Mouse (Mus musculus) embryonic facial prominence, embryonic 13.5 days (tissue): ENCODE measurements around the gene Ccdc138. TPM values are rescaled to one million over a fixed set of nuclear protein-coding genes. Genes with fewer than 3 reads are reported as not detected.

ENCODE experiments used
- ATAC-seq: fragments of 200-750 bp; cut with Nextera tagmentation; 2 replicates; pipeline ENCODE4 v1.8.0; 2017; ENCODE audit warnings: low read depth; ENCODE audit not compliant: insufficient number of reproducible peaks, insufficient read depth, low FRiP score, low TSS enrichment
- H3K27ac ChIP-seq: fragments of 300-500 bp; sonication (generic); 2 replicates; pipeline ENCODE4 v1.5.1; 2015; ENCODE audit warnings: moderate library complexity, mild to moderate bottlenecking, inconsistent platforms
- H3K27me3 ChIP-seq: fragments of 300-500 bp; sonication (generic); 2 replicates; pipeline ENCODE4 v1.6.1; 2015; ENCODE audit warnings: mild to moderate bottlenecking, inconsistent platforms
- H3K36me3 ChIP-seq: fragments of 300-500 bp; sonication (generic); 2 replicates; pipeline ENCODE4 v1.6.1; 2015; ENCODE audit warnings: mild to moderate bottlenecking, inconsistent platforms
- H3K4me1 ChIP-seq: fragments of 300-500 bp; sonication (generic); 2 replicates; pipeline ENCODE4 v1.6.1; 2015; ENCODE audit warnings: inconsistent platforms
- H3K4me2 ChIP-seq: fragments of 300-500 bp; sonication (generic); 2 replicates; pipeline ENCODE4 v1.6.1; 2015; ENCODE audit warnings: moderate library complexity, mild to moderate bottlenecking, inconsistent platforms
- H3K4me3 ChIP-seq: fragments of 300-500 bp; sonication (generic); 2 replicates; pipeline ENCODE4 v1.5.1; 2015; ENCODE audit warnings: mild to moderate bottlenecking, inconsistent platforms
- H3K9ac ChIP-seq: fragments of 300-500 bp; sonication (generic); 2 replicates; pipeline ENCODE4 v1.6.1; 2015; ENCODE audit warnings: mild to moderate bottlenecking, inconsistent platforms
- H3K9me3 ChIP-seq: fragments of 300-500 bp; sonication (generic); 2 replicates; pipeline ENCODE4 v1.6.1; 2016; ENCODE audit warnings: inconsistent platforms
- WGBS: fragments of 180-500 bp; shearing (Covaris S2); methylation state at CpG from one replicate; pipeline ENCODE4 v1.1.7; 2015; ENCODE audit warnings: mixed read lengths; 5-methylcytosine and 5-hydroxymethylcytosine counted together
- polyA plus RNA-seq: library from polyadenylated mRNA; unstranded; fragments of >200 nt; fragmentation: Nextera tagmentation; extraction: Ambion mirVana; gene quantifications from 2 replicates; pipeline ENCODE4 v1.2.1, GENCODE M21; 2015

Ccdc138 gene
- polyA plus RNA-seq, 1 experiment from 2014 or later: 13.5 TPM

GRCm38 (mm10) chr10:58594486-58594885, 96.7 kb downstream of the Ccdc138 start:
- Histone ChIP-seq H3K9me3 (no peaks in the 10 kb centered on the region), H3K4me3 (no peak overlapping the region), H3K9ac (no peak overlapping the region), H3K4me2 (no peak overlapping the region), H3K4me1 (no peaks in the 10 kb centered on the region), H3K27ac (no peak overlapping the region), H3K36me3 (no peaks in the 10 kb centered on the region), H3K27me3 (no peaks in the 10 kb centered on the region)
- ATAC-seq: no peak
- 79% methylated on average over 3 of the region's 3 CpGs for WGBS

DNA sequence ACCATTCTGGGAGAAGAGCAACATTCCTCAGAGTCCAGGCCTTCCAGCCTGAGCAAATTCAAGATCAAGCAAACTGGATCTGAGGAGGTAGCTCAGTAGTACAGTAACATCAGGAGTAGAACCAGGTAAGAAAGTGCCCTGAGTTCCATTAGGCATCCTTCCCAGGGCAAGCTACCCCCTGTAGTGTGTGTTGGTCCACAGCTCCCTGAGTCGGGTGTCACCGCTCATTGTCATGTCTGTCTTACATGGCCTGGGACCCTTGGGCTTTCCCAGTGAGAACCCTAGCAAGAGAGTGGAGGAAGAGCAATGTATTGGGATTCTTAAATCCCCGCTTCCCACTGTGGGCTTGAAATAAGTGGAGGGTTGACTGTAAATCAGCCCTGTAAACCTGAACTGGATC, 97.4 kb downstream of the Ccdc138 start:
- WGBS: 89% methylated on average over 3 of the region's 3 CpGs
- Histone ChIP-seq H3K36me3 (no peaks in the 10 kb centered on the region), H3K9me3 (no peaks in the 10 kb centered on the region), H3K4me1 (no peaks in the 10 kb centered on the region), H3K4me2 (no peak overlapping the region), H3K9ac (no peak overlapping the region), H3K27me3 (no peaks in the 10 kb centered on the region), H3K27ac (no peak overlapping the region), H3K4me3 (no peak overlapping the region)
- ATAC-seq: no peak

DNA sequence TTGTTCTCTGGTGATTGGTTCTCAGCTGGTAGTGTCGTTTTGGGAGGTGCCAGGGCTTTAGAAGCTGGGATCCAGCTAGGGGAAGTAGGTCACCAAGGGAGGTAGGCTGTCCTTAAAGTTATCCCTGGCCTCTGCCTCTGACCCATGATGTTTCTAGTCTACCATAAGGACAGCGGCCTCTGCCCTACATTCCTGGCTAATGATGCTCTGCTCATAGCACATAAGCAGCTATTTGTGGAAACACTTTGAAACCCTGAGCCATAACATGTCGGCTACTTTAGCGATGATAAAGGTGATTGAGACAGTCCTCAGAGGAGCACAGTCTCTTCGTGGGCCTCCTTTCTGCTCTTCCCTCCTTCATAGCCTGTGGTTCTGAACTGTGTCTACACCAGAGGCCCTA, 98.1 kb downstream of the Ccdc138 start:
- Histone ChIP-seq H3K9ac (no peak overlapping the region), H3K9me3 (no peaks in the 10 kb centered on the region), H3K27ac (no peak overlapping the region), H3K4me3 (no peak overlapping the region), H3K4me2 (no peak overlapping the region), H3K4me1 (no peaks in the 10 kb centered on the region), H3K27me3 (no peaks in the 10 kb centered on the region), H3K36me3 (no peaks in the 10 kb centered on the region)
- WGBS: 62% methylated on average over 5 of the region's 5 CpGs
- ATAC-seq: no peak

GRCm38 (mm10) chr10:58600151-58600550, 102.4 kb downstream of the Ccdc138 start:
- Histone ChIP-seq H3K27me3 (no peaks in the 10 kb centered on the region), H3K4me1 (no peaks in the 10 kb centered on the region), H3K9ac (no peak overlapping the region), H3K36me3 (no peaks in the 10 kb centered on the region), H3K4me2 (no peak overlapping the region), H3K9me3 (no peaks in the 10 kb centered on the region), H3K4me3 (no peak overlapping the region), H3K27ac (no peak overlapping the region)
- no peak for ATAC-seq
- 86% methylated on average over 5 of the region's 5 CpGs for WGBS

- Histone ChIP-seq H3K36me3 (no peaks in the 10 kb centered on the region), H3K27me3 (no peaks in the 10 kb centered on the region), H3K4me3 (no peak overlapping the region), H3K9ac (no peak overlapping the region), H3K27ac (no peak overlapping the region), H3K4me1 (no peaks in the 10 kb centered on the region), H3K9me3 (no peaks in the 10 kb centered on the region), H3K4me2 (no peak overlapping the region)
- WGBS: 16% methylated on average over 5 of the region's 5 CpGs
- no peak for ATAC-seq
Measured at GRCm38 (mm10) chr10:58600983-58601382, 103.2 kb downstream of the Ccdc138 start.

DNA sequence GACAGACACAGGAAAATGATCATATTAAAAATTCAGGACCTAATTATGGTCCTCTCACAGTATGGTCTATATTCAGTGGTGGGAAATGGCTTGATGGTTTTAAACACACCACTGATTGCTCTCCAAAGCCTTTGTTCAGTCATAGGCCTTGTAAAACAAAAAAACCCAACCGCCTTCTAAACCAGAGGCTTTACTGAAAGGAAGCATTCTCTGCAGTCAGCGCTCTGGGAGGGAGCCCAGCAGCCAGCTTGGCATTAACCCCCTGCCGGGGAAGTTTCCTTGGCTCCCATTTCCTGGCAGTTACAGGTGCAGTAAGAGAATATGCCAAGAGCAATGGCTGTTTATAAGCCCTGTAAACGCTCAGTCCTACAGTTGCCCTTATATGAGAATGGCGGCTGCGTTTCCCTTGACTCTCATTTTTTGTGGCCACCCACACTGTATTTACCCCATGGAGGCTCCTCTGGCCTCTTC, 103.7 kb downstream of the Ccdc138 start:
- no peak overlapping the region for H3K4me3 ChIP-seq
- no peak for ATAC-seq
- no peaks in the 10 kb centered on the region for H3K27me3 ChIP-seq
- no peaks in the 10 kb centered on the region for H3K4me1 ChIP-seq
- H3K9me3 ChIP-seq: no peaks in the 10 kb centered on the region
- no peak overlapping the region for H3K4me2 ChIP-seq
- 31% methylated on average over 6 of the region's 6 CpGs for WGBS
- H3K9ac ChIP-seq: no peak overlapping the region
- no peaks in the 10 kb centered on the region for H3K36me3 ChIP-seq
- no peak overlapping the region for H3K27ac ChIP-seq

DNA sequence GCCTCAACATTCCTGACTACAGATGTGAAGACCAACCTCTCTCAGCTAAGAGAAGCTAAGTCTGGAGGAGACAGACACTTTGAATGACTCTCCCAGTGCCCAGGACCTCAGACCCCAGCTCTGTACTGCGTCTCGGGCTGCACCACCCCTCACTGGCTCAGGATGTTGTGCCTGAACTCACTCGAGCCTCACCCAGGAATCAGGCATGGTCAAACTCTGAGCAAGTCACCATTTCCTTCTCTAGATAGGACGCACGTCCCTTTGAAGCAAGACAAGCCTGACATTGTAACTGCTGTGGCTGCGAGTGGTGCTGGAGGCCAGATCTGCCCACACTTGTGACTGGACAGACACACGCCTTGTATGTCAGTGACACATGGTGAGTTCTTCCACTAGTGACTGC, 104.2 kb downstream of the Ccdc138 start:
- no peak overlapping the region for H3K9ac ChIP-seq

DNA sequence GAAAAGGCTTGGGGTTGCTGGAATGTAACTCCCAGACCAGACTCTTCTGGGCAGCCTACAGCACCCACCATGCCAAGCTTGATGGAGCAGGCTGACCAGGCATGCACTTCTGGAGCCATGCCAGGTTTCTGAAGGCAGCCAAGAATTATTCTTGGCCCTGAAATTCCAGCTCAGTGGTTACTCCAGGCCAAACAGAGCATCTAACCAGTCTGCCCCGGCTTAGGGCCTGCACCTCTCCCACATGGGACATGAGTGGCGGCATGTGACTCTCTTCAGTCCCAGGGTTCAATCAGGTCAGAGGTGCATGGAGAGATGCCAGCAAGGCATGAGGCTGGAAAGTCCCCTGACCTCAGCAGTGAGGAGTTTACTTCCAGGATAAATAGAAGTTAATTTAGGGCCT, 107.0 kb downstream of the Ccdc138 start:
- Histone ChIP-seq H3K36me3 (no peaks in the 10 kb centered on the region), H3K4me2 (no peak overlapping the region), H3K27ac (no peak overlapping the region), H3K9me3 (no peaks in the 10 kb centered on the region), H3K9ac (no peak overlapping the region), H3K27me3 (no peaks in the 10 kb centered on the region), H3K4me1 (no peaks in the 10 kb centered on the region), H3K4me3 (no peak overlapping the region)
- ATAC-seq: no peak
- WGBS: 70% methylated on average over 2 of the region's 2 CpGs

More for the DNA sequence above, 104.2 kb downstream of the Ccdc138 start:
- Histone ChIP-seq H3K9me3 (no peaks in the 10 kb centered on the region), H3K27me3 (no peaks in the 10 kb centered on the region), H3K4me3 (no peak overlapping the region), H3K27ac (no peak overlapping the region), H3K4me1 (no peaks in the 10 kb centered on the region), H3K36me3 (no peaks in the 10 kb centered on the region), H3K4me2 (no peak overlapping the region)
- ATAC-seq: no peak
- 70% methylated on average over 7 of the region's 7 CpGs for WGBS

DNA sequence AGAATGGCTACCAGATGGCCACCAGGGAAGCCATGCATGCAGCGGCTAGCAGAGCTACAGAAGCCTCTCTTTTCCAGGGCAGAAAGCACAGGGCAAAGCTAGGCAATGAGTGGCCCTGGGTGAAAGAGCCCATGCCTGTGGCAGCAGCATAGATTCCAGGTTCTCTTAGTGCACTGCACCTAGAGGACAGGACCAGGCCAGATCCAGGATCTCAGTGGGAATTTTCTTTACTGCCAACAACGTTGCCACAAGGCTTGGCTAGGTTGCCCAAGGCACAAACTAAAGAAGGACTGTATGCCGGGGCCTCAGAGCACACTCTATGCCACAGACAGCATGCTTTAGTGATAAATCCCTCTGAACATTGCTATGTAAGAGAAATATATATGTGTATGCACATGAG, 108.6 kb downstream of the Ccdc138 start:
- Histone ChIP-seq H3K27me3 (no peaks in the 10 kb centered on the region), H3K4me1 (no peaks in the 10 kb centered on the region), H3K9me3 (no peaks in the 10 kb centered on the region), H3K4me3 (no peak overlapping the region), H3K4me2 (no peak overlapping the region), H3K27ac (no peak overlapping the region), H3K9ac (no peak overlapping the region), H3K36me3 (no peaks in the 10 kb centered on the region)
- 77% methylated on average over 3 of the region's 3 CpGs for WGBS
- ATAC-seq: no peak

DNA sequence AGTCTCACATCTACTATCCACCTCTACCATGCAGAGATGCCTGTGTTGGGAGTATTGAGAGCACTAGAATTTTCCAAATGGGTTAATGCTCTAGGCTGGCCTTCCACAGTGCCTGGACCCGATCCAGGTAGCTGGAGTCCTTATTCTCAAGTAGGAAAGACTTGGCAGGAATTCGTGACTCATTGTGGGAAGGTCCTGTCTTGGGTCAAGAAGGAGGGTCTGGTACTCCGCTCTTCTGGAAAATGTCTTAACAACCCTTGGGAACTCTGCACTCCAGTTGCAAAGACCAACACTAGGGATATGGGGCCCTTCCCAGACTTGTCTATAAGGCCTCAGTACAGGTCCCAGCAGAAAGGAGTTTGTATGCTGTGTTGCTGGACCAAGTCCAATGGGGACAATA, 111.1 kb downstream of the Ccdc138 start:
- no peak overlapping the region for H3K27ac ChIP-seq
- no peak overlapping the region for H3K4me2 ChIP-seq
- WGBS: 80% methylated on average over 3 of the region's 3 CpGs
- no peaks in the 10 kb centered on the region for H3K27me3 ChIP-seq
- no peak overlapping the region for H3K4me3 ChIP-seq
- no peak overlapping the region for H3K9ac ChIP-seq
- ATAC-seq: no peak
- H3K4me1 ChIP-seq: no peaks in the 10 kb centered on the region
- H3K9me3 ChIP-seq: no peaks in the 10 kb centered on the region
- H3K36me3 ChIP-seq: no peaks in the 10 kb centered on the region

GRCm38 (mm10) chr10:58610484-58611261, 112.9 kb downstream of the Ccdc138 start:
- Histone ChIP-seq H3K27ac (no peak overlapping the region), H3K9me3 (no peaks in the 10 kb centered on the region), H3K9ac (no peak overlapping the region), H3K36me3 (no peaks in the 10 kb centered on the region), H3K4me1 (no peaks in the 10 kb centered on the region), H3K27me3 (no peaks in the 10 kb centered on the region), H3K4me3 (no peak overlapping the region), H3K4me2 (no peak overlapping the region)
- WGBS: 77% methylated on average over 7 of the region's 7 CpGs
- ATAC-seq: no peak

DNA sequence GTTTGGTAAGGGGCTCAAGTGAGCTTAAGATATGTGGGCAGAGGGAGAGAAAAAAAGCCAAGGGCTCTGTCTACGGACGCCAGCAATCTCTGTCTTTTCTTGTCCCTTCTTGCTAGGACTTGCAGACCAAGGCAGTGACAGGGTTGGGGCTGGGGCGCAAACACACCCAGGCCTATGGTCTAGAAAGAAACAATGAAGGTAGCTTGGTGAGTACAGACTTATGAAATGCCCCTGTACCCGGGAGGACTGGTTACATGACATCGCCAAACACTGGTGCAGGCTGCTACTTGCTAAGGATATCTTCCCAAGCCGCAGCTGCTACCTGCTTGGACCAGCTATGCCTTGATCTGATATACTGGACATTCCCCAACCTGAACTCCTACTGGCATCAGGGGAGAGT, 116.9 kb downstream of the Ccdc138 start:
- no peak overlapping the region for H3K4me2 ChIP-seq
- H3K9ac ChIP-seq: no peak overlapping the region
- no peak overlapping the region for H3K4me3 ChIP-seq
- H3K4me1 ChIP-seq: no peaks in the 10 kb centered on the region
- 83% methylated on average over 6 of the region's 6 CpGs for WGBS
- H3K9me3 ChIP-seq: no peaks in the 10 kb centered on the region
- H3K27ac ChIP-seq: no peak overlapping the region
- no peak for ATAC-seq
- no peaks in the 10 kb centered on the region for H3K27me3 ChIP-seq
- no peaks in the 10 kb centered on the region for H3K36me3 ChIP-seq
